Mouse (Mus musculus) kidney, postnatal 14 days (tissue): ENCODE measurements around the gene Barhl1.

Source experiments
- DNase-seq: peaks from one replicate; pipeline ENCODE4 v3.0.0; 2022; ENCODE audit warnings: mixed read lengths

Gene Barhl1

DNA sequence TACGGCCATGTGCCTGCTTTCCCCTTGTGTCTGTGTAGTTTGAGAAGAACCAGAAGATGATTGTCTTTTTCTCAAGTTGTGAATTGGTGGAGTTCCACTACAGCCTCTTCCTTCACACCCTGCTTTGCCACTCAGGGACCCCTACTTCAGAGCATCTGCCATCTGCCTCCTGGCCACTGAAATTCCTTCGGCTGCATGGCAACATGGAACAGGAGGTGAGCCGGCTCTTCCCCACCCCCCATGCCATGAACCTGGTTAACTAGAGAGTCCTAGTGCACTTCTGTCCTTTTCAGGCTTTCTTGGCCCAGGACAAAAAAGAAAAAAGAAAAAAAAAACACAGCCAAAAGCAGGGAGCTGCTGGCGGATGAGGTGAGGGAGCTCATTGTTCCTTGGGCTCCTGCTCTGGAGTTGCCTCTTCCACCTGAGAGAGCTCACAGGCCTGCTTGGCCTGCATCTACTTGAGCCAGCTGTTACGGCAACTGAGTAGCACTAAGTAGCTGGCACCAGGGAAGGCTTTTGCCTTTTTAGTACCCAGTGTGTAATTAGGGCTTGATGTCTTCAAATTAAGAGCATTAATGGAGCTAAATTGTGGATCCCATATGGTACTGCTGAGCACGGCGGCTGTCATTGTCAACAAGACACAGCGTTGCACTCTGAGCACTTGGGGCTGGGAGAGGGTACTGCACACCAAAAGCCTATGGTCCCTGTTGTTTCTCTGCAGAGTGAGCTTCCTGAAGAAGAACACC, 55.6 kb downstream of the Barhl1 start:
- DNase-seq, result no peak

DNA sequence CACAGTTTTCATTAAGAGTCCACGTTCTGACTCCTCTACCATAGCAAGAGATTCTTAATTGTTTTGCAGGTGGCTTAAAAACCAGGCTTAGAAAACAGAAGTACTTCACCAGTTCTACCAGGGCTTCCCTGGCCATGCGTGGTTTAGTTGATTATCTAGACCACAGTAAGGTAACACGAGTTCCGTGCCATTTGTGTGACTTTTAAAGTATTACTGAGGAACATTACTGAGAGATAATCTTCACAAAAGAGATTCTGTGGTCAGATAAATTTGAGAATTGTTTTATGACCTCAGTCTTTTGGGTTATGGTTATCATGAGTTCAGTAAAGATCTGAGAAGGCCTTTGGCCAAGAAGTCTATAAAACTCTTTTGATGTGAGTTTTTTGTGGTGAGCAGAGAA, 57.2 kb downstream of the Barhl1 start:
- no peak for DNase-seq
